Mouse (Mus musculus) erythroblast, embryonic 14.5 days (primary cell): Measurements from ENCODE around the gene Cnn1.

Experiments used
- GATA1 ChIP-seq: IDR thresholded peaks from 2 replicates; pipeline ENCODE4 v1.6.1; 2012; ENCODE audit warnings: low read length, inconsistent platforms, mixed read lengths
- TAL1 ChIP-seq: IDR thresholded peaks from 3 replicates; pipeline ENCODE4 v1.6.1; 2012; ENCODE audit warnings: low read length, inconsistent platforms, mixed read lengths

GRCm38 (mm10) chr9:22092746-22093145 is 6.3 kb upstream of the Cnn1 start:
- TF ChIP-seq GATA1: no peak
- no peak for TF ChIP-seq TAL1
